Mouse (Mus musculus) cortical plate, adult 2 months (tissue): ENCODE measurements around the gene Zzz3.
"Not testable (repeated sequence)": the region's sequence is repeated elsewhere in the genome, so short reads cannot be mapped to it uniquely, and the experiment has no call there.

ENCODE experiments used
- CTCF ChIP-seq: fragments of 200-500 bp; IDR thresholded peaks from 2 replicates; pipeline ENCODE4 v1.5.1; 2011; ENCODE audit warnings: mild to moderate bottlenecking, control low read depth, low read length; ENCODE audit not compliant: insufficient read depth; ENCODE audit errors: extremely low read depth
- POLR2A ChIP-seq: fragments of 200-500 bp; IDR thresholded peaks from 2 replicates; pipeline ENCODE4 v1.6.1; 2011; ENCODE audit warnings: mild to moderate bottlenecking, low read length, control low read depth; ENCODE audit not compliant: insufficient read depth; ENCODE audit errors: extremely low read depth

DNA sequence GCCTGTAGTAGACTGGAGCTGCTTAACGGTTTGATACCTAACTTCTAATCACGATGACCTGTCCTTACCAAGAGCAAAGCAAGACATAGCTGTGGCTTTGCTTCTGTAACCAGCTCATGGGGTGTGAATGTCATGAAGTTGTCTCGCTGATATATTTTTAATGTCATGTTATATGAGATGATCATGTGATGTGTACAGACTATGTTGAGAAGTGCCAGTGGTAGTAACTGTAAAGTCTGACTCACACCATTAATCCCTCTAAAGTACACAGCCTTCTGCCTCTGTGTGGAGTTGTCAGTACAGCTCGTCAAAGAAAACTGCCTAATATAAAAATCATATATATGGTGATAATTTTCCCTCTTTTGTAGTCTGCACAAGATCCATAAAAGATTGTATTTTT, 63.6 kb downstream of the Zzz3 start:
- not testable (repeated sequence) for TF ChIP-seq CTCF, POLR2A
